Mouse (Mus musculus): ENCODE measurements around the gene Plac9b. TPM values are rescaled to one million over a fixed set of nuclear protein-coding genes. Genes with fewer than 3 reads are reported as not detected.

Plac9b gene
- polyA plus RNA-seq, 1 experiment from 2014 or later, result 19.8 TPM

Other genes starting within 250 kb of the Plac9b start
- 0.33 TPM in 1 of 2 replicates, not detected in the other for gene Cphx1, start 244.2 kb downstream of the Plac9b start, polyA plus RNA-seq (2015; fragmentation: Nextera tagmentation; extraction: Ambion mirVana)
- gene Duxbl1, start 203.9 kb downstream of the Plac9b start, polyA plus RNA-seq (2015; fragmentation: Nextera tagmentation; extraction: Ambion mirVana), result 0.40 and 0.71 TPM in 2 replicates
- 21.4 and 24.3 TPM in 2 replicates for gene Gm9780, start 139.8 kb downstream of the Plac9b start, polyA plus RNA-seq (2015; fragmentation: Nextera tagmentation; extraction: Ambion mirVana)
- gene Tmem254c, start 115.1 kb downstream of the Plac9b start, polyA plus RNA-seq (2015; fragmentation: Nextera tagmentation; extraction: Ambion mirVana), result 56.1 and 61.1 TPM in 2 replicates
- not detected in 2 replicates for gene Cphx2, start 101.0 kb downstream of the Plac9b start, polyA plus RNA-seq (2015; fragmentation: Nextera tagmentation; extraction: Ambion mirVana)
- 0.21 TPM in 1 of 2 replicates, not detected in the other for gene Cphx3, start 100.2 kb downstream of the Plac9b start, polyA plus RNA-seq (2015; fragmentation: Nextera tagmentation; extraction: Ambion mirVana)
- gene Duxbl2, start 64.1 kb downstream of the Plac9b start, polyA plus RNA-seq (2015; fragmentation: Nextera tagmentation; extraction: Ambion mirVana), result 0.70 TPM in 1 of 2 replicates, not detected in the other
- 72.5 and 75.5 TPM in 2 replicates for gene Tmem254b, start 24.6 kb upstream of the Plac9b start, polyA plus RNA-seq (2015; fragmentation: Nextera tagmentation; extraction: Ambion mirVana)
- gene Duxbl3, start 75.5 kb upstream of the Plac9b start, polyA plus RNA-seq (2015; fragmentation: Nextera tagmentation; extraction: Ambion mirVana), result 0.27 and 0.71 TPM in 2 replicates